22 mouse cellular contexts compared by ENCODE assay signal in genomic region chr10:104915521-104915920, GRCm38 (mm10).
DNase-seq lines count a peak whose midpoint lies in the region; ATAC-seq and TF ChIP-seq lines count a peak whose summit lies in the region.
"Had no signal": no experiment of that assay in that cellular context is flagged by ENCODE, and none has a peak within 500 bp of the region (broad histone marks: within the 10 kb centered on the region; RNA-seq: fewer than 3 reads in every experiment).

No protein-coding gene starts in this region.

- H3K36me3 ChIP-seq in kidney, adult 2 months (ENCODE audit: control insufficient read depth, insufficient read depth, low read length): no peaks in the 10 kb centered on the region
- H3K36me3 ChIP-seq in kidney, embryonic 16.5 days (ENCODE audit: insufficient read depth, low read length): no peaks in the 10 kb centered on the region
- H3K36me3 ChIP-seq in kidney, embryonic 14.5 days (ENCODE audit: control insufficient read depth, insufficient read depth, low read length): no peaks in the 10 kb centered on the region
- H3K36me3 ChIP-seq: embryonic facial prominence, embryonic 13.5 days; embryonic facial prominence, embryonic 15.5 days; forebrain, embryonic 10.5 days; forebrain, embryonic 12.5 days had no signal

- H3K4me1 ChIP-seq in kidney, adult 2 months (ENCODE audit: control insufficient read depth, insufficient read depth, low read length): no peaks in the 10 kb centered on the region
- no peaks in the 10 kb centered on the region for H3K4me1 ChIP-seq in kidney, embryonic 16.5 days (ENCODE audit: insufficient read depth, low read length)
- H3K4me1 ChIP-seq in kidney, embryonic 14.5 days (ENCODE audit: control insufficient read depth, insufficient read depth, low read length): no peaks in the 10 kb centered on the region
- H3K4me1 ChIP-seq: embryonic facial prominence, embryonic 13.5 days; embryonic facial prominence, embryonic 15.5 days; forebrain, embryonic 10.5 days; forebrain, embryonic 12.5 days had no signal

- no peak overlapping the region for H3K4me2 ChIP-seq in kidney, embryonic 16.5 days (replicated peaks; ENCODE audit: low read depth, low read length)
- no peak overlapping the region for H3K4me2 ChIP-seq in kidney, embryonic 14.5 days (replicated peaks; ENCODE audit: low read depth, low read length)
- H3K4me2 ChIP-seq: embryonic facial prominence, embryonic 13.5 days; embryonic facial prominence, embryonic 15.5 days; forebrain, embryonic 12.5 days had no signal

- no peak overlapping the region for H3K4me3 ChIP-seq in kidney, adult 2 months (ENCODE audit: insufficient read depth, low read depth, low read length)
- no peak overlapping the region for H3K4me3 ChIP-seq in kidney, embryonic 16.5 days (ENCODE audit: low read length)
- H3K4me3 ChIP-seq in kidney, embryonic 14.5 days (ENCODE audit: low read length): no peak overlapping the region
- H3K4me3 ChIP-seq: embryonic facial prominence, embryonic 13.5 days; embryonic facial prominence, embryonic 15.5 days; erythroblast, embryonic 14.5 days; forebrain, embryonic 10.5 days; forebrain, embryonic 12.5 days had no signal

- H3K9me3 ChIP-seq in kidney, embryonic 16.5 days (ENCODE audit: low read length): no peaks in the 10 kb centered on the region
- no peaks in the 10 kb centered on the region for H3K9me3 ChIP-seq in kidney, embryonic 14.5 days (ENCODE audit: control insufficient read depth, low read length)
- H3K9me3 ChIP-seq: embryonic facial prominence, embryonic 13.5 days; embryonic facial prominence, embryonic 15.5 days; forebrain, embryonic 10.5 days; forebrain, embryonic 12.5 days had no signal

- H3K27me3 ChIP-seq in kidney, adult 2 months (replicated peaks; ENCODE audit: control insufficient read depth, insufficient read depth, low read length): no peaks in the 10 kb centered on the region
- H3K27me3 ChIP-seq in kidney, embryonic 16.5 days (ENCODE audit: insufficient read depth, low read length): no peaks in the 10 kb centered on the region
- no peaks in the 10 kb centered on the region for H3K27me3 ChIP-seq in kidney, embryonic 14.5 days (ENCODE audit: control insufficient read depth, insufficient read depth, low read length)
- H3K27me3 ChIP-seq: embryonic facial prominence, embryonic 13.5 days; embryonic facial prominence, embryonic 15.5 days; forebrain, embryonic 12.5 days had no signal

- ATAC-seq in kidney, embryonic 16.5 days (ENCODE audit: low FRiP score, low TSS enrichment): no peak
- ATAC-seq in kidney, embryonic 14.5 days (ENCODE audit: low FRiP score, low TSS enrichment): no peak
- ATAC-seq: forebrain, embryonic 14.5 days had no signal

- DNase-seq in kidney, adult 2 months: peak; percentile 60
- no peak for DNase-seq in kidney, postnatal 10 days
- peak; percentile 67 for DNase-seq in kidney, adult 9 months
- peak; percentile 22 to 38 for DNase-seq in kidney, postnatal 36 days
- DNase-seq: adrenal gland, adult 2 months; adrenal gland, postnatal 10 days; adrenal gland, postnatal 25 days; cerebellum, adult 11 months; cerebellum, adult 18-20 months; cerebellum, adult 8-10 months; cerebellum, adult 9-11 months; cerebellum, postnatal 14 days; cerebellum, postnatal 36 days; embryo, embryonic 11 days had no signal

- no peak for TF ChIP-seq POLR2A in kidney, adult 2 months (IDR thresholded peaks at IDR 0.05; ENCODE audit: low read depth, low read length)

- no peak for TF ChIP-seq CTCF in kidney, adult 2 months (conservative IDR thresholded peaks at IDR 0.05; ENCODE audit: insufficient read depth, insufficient read length, low read depth, low read length)

- no peak overlapping the region for H3K27ac ChIP-seq in kidney, adult 2 months (ENCODE audit: insufficient read depth, low read depth, low read length)
- no peak overlapping the region for H3K27ac ChIP-seq in kidney, embryonic 16.5 days (ENCODE audit: low read length)
- no peak overlapping the region for H3K27ac ChIP-seq in kidney, embryonic 14.5 days (ENCODE audit: low read depth, low read length)
- H3K27ac ChIP-seq: embryonic facial prominence, embryonic 13.5 days; embryonic facial prominence, embryonic 15.5 days; forebrain, embryonic 10.5 days; forebrain, embryonic 12.5 days had no signal

- no peak overlapping the region for H3K9ac ChIP-seq in kidney, embryonic 16.5 days (replicated peaks; ENCODE audit: low read length)
- H3K9ac ChIP-seq in kidney, embryonic 14.5 days (ENCODE audit: low read depth, low read length): no peak overlapping the region
- H3K9ac ChIP-seq: embryonic facial prominence, embryonic 13.5 days; embryonic facial prominence, embryonic 15.5 days; forebrain, embryonic 12.5 days had no signal

- 88% methylated on average over 1 of the region's 1 CpGs for WGBS in kidney, adult 2 months
- WGBS in kidney, embryonic 16.5 days: 85% methylated on average over 1 of the region's 1 CpGs
- 90% methylated on average over 1 of the region's 1 CpGs for WGBS in kidney, embryonic 14.5 days
